Mouse (Mus musculus) cerebellum, adult 11 months (tissue): ENCODE results near the gene Zc3h4.

Source experiments
- DNase-seq: peaks from one replicate; pipeline ENCODE4 v3.0.0; 2022

Gene Zc3h4

DNA sequence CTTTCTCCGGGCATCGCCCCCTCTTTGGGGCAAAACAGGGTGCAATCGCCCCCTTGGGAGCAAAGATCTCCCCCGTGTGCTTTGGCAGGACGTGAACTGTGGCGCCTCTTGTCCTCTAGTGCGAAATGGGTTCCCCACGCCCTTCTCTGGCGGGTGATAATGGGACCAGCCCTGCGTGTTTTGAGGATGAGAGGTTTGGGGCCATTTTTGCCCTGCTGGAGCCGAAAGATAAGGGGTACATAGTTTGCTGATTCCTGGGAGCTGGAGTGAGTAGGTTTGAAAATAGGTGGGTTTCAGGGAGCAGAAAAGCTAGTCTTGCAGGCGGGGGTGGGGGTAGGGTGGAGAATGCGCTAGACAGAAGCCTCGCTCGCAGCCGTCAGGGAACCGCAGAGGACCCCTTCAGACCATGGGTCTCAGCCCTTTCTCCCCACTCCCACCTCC is 1.3 kb downstream of the Zc3h4 start:
- DNase-seq, result peak; percentile 51

DNA sequence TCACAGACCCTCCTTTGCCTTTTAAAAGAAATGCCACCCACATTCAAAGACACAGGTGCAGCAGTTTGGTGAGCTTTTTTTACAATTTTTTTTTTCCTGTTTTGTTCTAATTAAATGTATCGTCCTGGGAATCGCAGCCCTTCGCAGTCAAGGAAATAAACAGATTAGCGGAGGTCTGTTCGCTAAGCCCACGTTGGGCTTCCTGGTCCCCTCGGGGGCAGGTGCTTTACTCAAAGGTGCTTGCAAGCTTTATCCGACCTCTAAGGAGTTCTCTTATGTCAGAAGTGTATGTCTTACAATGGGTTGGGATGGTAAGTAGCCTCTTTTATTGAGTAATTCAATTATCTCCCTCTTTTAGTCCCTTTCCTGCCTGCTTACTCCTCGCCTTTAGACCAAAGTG is 1.7 kb downstream of the Zc3h4 start:
- no peak for DNase-seq

DNA sequence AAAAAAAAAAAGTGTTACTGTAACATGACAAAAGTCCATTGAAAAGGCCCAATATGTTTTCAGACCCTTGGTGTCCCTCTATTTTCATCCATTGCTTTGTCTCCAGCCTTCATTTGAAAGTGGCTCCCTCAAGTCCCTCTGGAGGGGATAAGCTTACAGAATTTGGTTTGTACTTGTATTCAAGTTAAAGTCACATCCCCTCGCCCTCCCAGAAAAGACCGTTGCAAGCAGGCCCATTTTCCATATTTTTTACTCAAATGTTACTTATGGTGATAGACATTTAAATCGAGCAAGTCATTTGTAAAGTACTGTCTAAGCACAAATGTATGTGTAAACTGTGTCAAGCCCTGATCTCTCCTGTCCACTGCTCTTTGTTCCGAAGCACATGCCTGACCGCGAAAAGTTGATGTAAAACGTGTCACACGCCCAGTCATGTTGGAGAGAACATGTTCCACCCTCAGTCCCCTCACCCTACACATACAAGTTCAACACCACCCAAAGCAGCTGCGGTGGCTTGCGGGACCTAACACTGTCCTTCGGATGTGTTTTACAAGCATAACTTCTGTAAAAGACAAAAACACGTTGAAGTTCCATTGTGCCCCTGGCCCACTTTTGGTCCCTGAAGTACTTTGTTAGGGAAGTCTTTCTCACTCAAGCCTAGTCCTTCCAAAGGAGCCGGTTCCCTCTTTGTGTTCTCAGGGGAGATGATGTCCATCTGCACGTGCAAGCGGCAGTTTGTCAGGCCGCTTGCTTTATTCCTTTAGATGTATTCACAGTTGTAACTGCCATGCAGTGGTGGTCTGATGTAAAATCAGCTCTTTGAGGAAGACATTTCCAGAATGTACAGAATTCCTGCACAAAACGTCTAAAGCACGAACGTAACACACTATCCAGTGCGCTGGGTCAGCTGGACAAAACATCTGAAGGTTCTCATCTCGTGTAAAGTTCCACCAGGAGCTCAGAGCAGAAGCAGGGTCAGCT is 2.5 kb downstream of the Zc3h4 start:
- no peak for DNase-seq

DNA sequence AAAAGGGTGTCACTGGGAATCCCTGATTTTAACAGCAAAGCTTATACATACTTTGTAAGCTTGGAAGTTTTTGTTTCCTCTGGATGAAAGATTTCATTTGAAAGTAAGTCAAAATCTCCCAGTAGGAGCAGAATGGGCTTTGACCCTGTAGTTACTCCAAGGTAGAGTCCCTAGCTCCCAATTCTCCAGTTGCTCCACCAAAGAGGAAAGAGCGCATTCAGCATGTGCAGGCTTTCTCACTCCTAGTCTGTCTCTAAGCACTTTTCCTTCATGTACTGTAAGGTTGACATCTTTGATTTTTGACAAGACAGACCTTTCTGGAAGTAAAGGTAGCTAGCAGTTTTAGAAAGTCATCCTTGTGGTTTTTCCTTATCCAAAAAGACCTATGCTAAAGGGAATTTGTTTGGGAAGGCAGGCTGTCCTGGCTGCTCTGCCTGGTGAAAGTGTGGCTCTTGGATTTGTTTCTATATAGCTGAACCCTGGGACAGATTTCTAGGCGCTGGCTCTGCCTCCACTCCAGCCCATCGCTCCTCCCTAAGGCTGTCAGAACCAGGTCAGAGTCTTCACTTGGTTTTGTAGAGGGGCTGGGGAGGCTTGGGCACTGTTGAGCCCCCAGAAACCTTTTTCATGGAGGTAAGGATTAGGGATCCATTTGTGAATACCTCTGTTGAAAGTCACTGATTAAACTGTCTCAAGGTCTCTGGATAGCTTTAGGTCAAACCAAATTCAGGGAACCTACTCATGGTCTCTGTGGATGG is 3.8 kb downstream of the Zc3h4 start:
- DNase-seq, result no peak

DNA sequence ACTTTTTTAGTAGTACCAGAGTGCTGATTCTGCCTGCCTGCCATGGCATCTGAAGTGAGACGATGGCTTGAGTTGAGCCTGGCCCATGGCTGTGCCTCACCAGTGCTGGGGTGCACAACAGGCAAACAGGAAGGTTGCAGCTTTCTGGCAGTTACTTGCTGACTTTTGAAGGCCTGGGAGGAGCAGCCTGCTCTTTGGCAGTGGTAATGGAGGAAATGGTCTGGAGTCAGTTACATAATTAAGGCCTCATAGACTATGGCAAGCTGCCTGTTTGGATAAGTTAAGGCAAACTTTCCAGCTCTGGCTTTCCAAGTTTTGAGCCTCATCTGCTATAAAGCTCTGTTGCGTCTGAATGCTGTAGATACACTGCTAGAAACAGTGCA is 4.4 kb downstream of the Zc3h4 start:
- DNase-seq, result no peak

DNA sequence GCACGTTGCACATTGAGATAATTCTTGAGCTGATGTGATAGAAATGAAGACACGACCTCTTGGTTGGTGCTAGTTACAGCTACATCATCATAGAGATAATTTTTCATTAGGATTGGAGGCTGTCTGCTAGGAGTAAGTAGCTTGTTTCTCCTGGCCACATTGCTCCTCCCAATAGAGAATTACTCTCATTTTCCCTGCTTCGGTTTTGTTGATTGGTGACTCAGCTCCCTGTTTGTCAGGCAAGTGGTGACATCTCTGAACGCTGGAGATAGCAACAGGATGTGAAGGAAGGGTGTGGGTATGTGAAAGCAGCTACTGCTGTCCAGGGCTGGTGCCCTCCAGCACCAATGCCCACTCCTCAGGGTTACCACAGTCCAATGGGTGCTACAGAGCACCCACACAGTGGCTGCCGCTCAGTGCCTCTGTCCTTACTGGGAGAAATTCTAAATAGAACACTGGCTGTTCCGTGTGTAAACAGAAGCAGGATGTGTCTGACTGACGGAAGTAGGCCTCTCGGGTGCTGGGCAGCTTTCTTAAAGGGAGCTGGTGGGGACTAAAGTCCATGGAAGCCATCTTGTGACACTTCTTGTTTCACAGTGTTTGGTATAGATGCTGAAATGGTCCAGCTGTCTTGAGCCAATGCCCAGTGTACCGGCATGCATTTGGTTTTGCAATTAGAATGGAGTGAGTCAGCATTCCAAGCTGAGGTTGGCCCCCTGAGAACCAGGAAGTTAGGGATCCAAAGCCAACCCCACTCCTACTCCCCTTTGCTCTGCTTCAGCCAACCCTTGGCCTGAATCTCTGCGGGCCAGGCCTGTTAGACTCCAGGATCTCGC is 5.0 kb downstream of the Zc3h4 start:
- no peak for DNase-seq

DNA sequence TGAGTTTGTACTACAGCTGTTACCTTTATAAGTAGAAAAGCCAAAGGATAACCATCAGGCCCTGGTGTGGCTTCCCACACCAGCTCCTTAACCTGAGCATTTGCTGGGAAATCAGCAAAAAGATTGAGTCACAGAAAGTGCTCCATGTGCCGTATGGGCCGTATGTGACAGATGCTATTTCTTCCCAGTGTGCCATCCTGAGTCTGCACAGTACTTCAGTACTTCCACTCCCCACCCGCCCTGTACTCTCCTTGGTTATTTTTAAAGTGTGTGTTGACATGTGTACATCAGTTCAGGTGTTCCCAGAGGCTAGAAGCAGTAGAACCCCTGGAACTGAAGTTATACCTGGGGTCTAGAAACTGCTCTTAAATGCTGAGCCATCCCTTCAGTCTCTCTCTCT is 6.3 kb downstream of the Zc3h4 start:
- DNase-seq, result no peak

DNA sequence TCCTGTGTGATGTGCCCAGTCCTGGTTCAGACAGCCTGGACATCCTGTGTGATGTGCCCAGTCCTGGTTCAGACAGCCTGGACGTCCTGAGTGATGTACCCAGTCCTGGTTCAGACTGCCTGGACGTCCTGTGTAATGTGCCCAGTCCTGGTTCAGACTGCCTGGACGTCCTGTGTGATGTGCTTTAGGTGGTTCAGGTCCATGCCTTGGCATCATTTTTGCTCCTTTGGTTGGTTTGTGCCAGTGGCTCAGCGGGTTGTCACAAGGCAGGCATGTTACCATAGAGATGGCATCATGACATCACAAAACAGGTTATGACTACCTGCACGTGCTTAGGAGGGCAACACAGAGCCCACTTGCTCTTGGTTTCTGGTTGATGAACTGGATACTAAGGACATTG is 10.4 kb downstream of the Zc3h4 start:
- DNase-seq, result no peak

DNA sequence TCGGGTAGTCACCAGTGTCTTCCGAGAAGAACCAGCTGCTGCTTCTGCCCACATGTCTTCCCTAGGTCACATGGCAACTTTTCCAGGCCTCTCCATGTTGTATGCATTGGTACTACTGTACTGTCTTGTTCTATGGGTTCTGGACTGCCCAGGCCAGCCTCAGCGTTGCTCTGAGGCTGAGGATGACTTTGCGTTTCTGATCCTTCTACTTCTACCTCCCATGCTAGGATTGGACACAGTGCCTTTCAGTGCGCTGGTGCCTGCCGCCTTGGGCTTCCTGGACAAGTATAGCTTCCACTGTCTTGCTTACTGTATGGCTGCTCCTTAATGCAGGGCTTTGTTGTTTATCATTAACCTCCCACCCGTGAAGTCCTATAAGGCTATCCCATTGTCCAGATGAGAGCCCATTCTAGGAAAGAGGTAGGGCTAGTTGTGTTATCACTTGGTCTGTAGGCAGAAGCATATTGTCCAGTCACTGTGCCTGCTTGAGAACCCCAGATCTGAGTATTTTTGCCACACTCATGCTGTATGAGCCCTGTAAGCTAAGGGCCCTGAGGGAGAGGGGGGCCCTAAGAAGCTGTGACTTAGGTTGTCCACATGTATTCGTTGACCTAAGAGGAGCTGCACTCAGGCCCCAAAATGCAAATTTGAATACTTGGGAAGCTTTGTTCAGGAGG is 11.6 kb downstream of the Zc3h4 start:
- DNase-seq, result no peak

DNA sequence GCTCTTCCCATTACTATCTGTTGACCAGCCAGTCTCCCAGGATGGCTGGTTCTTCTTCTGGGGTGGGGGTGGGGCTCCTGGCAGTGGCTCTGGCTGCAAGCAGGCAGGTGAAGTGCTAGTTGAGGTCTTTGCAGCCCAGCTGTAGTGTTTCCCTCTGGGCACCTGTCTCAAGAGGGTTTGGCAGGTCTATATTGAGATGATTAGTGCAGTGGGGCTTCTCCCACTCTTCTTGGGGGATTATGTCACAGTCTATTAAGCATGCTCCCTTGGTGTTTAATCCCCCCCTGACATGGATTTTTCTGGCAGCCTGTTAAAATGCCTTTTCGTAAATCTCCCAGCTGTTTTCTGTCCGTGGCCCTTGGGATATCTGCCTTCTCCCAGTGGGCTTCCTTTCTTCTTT is 12.2 kb downstream of the Zc3h4 start:
- DNase-seq, result no peak

DNA sequence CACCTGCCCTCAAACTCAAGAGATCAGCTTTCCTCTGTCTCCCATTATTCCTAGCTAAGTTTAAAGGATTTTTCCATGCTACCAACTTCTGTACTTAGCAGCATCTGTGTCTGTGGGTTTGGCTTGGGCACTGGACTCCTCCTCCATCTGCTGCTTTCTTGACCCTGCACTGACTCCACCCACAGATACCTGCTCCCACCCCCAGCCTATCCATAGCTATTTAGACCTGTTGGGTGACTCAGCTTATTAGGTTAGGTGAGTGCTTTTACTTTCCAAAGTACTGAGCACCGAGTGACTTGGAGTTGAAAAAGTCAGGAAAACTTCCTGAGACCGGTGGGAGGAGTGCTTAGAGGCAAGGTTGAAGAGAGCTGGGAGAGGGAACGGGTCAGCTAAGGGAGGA is 14.7 kb downstream of the Zc3h4 start:
- no peak for DNase-seq

DNA sequence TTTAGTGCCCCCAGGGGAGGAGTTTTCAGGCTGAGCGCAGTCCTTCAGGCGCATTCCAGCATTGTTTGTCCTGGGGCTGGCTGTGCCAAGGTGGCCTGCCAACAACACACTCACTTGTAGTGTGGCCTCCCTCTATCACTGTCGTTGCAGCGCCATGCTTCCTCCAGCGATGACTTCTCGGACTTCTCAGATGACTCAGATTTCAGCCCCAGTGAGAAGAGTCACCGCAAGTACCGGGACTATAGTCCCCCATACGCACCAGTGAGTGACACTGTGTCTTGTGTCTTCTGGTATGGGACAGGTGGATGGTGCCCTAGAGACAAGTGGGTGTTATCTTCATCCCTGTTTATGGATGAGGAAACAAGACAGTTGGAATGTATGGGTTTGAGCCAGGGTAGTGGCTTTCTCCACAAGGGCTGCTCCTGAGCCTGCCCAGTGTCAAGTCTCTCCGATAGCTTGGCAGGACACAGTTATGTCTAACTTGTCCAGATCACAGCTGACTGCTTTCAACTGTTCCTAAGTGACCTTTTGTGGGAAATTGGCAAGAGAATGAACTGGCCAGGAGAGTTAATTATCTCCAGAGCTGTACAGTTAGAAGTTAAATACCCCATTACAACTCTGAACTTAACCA is 16.5 kb downstream of the Zc3h4 start:
- DNase-seq, result no peak

DNA sequence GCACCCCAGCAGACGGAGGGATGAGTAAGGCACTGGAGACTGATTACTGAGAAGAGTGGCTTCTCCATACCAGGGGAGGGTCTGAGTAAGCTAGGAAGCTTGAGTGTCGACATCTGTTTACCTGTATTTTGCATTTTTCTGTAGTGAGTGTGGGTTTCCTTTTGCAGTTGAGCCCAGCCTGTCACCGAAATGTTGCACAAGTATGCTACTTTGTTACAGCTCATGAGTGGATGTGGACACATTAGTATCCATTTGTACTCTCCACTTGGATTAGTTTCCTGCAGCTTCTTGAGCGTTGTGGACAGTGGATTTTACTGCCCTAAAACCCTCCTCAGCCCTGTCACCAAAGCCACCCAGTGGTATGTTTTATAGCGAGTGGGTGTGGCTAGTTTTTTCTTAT is 18.0 kb downstream of the Zc3h4 start:
- no peak for DNase-seq

DNA sequence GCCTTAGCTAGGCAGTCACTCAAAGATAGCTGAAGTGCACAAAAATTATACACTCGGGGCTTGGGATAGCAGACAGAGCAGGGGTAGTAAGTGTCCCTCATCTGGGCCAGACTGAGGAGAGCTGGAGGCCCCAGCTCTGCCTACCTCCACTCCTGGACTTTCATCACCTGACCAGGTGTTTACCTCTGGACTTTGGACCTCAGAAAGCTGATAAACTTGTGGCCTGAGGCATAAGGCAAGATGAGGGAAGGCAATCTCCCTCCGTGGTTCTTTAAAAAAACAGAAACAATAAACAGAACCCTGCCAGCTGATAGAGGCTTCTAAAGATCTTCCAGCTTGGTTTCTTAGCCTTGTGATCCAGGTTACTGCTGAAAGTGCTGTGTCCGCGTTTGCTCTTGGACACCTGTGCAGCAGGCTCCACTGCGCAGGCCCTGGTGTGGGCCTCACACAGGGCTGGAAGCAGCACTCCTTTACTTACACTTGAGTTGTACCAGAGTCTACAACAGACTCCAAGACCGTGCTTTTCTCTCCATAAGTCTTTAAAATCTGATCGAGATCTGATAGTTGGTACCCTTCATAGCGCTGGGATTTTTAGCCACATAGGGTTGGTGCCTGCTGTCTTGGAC is 19.9 kb downstream of the Zc3h4 start:
- DNase-seq, result no peak

DNA sequence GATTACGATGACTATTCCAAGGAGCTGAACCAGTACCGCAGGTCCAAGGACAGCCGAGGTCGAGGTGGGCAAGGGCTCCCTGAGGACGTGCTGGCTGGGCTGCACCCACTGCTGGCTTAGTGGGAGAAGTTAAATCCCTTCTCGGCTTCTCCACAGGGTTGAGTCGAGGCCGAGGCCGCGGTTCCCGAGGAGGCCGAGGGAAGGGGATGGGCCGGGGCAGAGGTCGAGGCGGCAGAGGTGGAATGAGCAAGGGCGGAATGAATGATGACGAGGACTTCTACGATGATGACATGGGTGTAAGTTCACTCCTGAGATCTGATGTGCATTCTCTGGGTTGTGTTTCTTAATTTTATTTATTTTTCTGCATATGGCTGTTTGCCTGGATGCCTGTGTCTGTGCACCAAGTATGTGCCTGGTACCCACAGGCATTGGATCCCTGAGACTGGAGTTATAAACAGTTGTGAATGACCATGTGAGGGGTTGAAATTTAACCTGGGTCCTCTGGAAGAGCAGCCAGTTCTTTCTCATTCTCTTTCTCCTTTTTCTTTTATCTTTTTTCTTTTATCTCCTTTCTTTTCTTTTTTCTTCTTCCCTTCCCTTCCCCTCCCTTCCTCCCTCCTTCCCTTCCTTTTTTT is 21.6 kb downstream of the Zc3h4 start:
- no peak for DNase-seq

DNA sequence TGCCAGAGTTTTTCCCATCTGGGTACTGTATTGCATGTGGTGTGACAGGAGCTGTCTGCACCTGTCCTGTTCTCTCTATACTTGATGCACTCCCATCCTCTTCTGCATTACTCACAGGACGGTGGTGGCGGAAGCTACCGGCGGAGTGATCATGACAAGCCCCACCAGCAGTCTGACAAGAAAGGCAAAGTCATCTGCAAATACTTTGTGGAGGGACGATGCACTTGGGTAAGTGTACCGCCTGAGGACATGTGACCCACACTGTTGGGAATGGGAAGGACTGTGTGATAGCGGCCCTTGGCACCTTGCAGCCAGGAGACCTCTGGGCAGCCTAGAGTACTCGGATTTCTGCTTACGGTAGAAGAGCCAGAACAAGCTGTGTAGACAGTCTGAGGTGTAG is 23.0 kb downstream of the Zc3h4 start:
- DNase-seq, result no peak

DNA sequence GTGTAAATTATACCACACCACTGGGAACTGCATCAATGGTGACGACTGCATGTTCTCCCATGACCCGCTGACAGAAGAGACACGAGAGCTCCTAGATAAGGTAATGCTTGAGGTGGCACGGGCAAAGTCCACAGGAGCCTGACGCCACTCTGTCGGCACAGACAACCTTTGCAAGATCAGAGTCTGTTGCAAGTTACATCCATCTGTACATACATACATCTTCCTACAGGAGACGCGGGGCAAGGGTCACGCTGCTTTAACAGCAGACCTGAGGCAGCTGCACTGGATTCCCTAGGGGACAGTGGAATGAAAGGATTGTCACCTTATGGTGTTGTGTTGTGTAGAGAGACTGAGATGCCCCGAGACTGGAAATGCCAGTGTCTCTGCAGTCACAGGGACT is 25.0 kb downstream of the Zc3h4 start:
- DNase-seq, result no peak

DNA sequence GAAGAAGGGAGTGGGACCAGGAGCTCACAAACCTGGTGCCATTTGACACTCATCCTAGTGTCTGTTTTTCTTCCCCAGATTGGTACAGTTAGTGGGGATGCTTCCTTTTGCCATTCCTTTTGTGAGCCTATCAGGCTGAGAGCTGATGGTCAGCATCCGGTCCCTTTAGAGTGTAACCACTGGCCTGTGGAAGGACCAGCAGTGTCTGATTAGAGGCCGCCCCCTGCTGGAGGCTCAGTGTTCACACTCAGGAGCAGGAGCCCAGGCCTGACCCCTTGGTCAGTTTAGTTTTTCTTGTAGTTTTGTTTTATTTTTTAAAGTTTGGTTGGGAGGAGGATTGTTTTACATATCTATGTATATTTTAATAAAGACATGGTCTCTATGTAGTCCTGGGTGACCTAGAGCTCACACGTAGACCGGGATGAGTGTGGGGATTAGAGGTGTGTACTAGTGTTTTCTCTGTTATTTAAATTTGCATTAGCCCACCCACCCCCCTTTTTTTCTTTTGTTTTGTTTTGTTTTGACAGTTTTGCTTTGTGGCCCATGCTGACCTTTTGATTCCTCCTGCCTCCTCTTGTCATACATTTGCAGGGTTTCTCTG is 25.5 kb downstream of the Zc3h4 start:
- DNase-seq, result peak; percentile 73

DNA sequence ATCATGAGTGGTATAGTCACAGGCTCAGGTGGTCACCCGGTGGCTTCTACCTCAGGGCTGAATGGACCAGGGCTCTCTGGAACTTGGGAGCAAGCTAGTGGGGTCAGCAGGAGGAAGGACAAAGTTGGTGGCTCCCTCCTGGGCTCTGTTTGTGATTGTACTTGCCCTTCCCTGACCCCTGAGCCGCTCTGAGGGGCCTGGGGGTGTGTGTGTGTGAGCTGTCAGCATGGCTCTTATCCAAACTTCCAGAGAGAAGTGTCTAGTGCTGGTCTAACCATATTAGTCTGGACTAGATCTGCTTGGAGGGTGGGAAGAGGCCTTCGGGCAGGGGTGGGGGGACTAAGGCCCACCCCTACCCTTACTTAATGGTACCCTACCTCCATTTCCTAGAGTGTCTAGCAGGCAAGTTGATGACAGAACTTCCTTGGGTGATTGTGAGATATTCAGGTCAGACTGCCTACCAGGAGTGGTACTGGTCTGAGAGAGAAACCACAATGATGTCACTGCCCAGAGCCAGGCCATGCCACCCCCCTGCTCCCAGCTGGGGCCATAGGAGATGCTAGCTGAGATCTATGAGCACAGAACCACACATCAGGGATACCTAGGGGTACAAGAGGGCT is 32.8 kb downstream of the Zc3h4 start:
- DNase-seq, result no peak

DNA sequence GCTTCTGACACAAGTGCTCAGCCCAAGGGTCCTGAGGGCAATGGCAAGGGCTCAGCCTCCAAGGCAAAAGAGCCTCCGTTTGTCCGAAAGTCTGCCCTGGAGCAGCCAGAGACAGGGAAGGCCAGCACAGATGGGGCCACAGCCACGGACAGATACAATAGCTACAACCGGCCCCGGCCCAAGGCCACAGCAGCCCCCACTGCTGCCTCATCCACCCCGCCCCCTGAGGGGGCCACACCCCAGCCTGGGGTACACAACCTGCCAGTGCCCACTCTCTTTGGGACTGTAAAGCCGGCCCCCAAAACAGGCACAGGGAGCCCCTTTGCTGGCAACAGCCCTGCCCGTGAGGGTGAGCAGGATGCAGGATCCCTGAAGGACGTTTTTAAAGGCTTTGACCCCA is 34.4 kb downstream of the Zc3h4 start:
- DNase-seq, result no peak
